Mouse (Mus musculus) brain, embryonic 14.5 days (tissue): ENCODE data around the gene Trpm8.

Experiments used
- CTCF ChIP-seq: fragments of 200-500 bp; IDR thresholded peaks from 2 replicates; pipeline ENCODE4 v1.5.1; 2012; ENCODE audit warnings: inconsistent platforms, mild to moderate bottlenecking, moderate library complexity, borderline replicate concordance; ENCODE audit not compliant: insufficient read depth, insufficient read length; ENCODE audit errors: extremely low read depth
- POLR2A ChIP-seq: fragments of 200-500 bp; IDR thresholded peaks from 2 replicates; pipeline ENCODE4 v1.6.1; 2012; ENCODE audit warnings: mild to moderate bottlenecking, inconsistent platforms, borderline replicate concordance; ENCODE audit not compliant: poor library complexity, insufficient read depth, insufficient read length, severe bottlenecking; ENCODE audit errors: extremely low read depth

DNA sequence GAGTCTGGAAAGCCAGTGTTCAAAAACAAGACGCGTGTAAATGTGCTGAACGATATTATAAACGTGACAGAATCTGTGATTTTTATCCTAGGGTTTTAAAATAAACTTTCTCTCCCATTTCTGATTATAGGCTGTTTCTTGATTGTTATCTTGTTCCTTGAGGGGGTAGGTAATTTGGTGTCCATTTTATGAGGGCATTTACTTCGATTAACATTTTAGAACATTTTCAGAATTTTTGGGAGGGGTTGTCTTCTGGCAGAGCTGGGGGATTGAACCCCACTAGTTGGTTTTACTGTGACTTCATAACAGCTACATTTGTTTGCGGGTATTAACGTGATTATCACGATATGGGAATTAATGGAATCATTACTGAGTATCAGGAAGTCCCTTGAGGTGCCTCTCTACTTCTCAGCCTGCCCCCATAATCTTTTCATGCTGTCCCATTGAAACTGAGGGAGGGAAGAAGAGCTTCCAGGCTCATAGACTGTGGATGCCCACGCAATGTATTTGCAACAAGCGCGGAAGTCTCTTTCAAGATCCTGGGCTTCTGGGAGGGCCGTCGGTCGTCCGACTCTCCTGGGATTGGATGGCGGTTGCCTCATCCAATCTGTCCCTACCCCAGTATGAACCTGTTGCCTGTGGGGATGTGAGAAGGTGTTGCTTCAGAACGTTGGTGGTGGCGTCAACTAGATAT is 504 bp downstream of the Trpm8 start:
- TF ChIP-seq POLR2A (no peak), CTCF (no peak)
